Mouse (Mus musculus) MEL (cell line): Measurements from ENCODE around the gene Vmn1r200. TPM values are rescaled to one million over a fixed set of nuclear protein-coding genes. Genes with fewer than 3 reads are reported as not detected.

ENCODE experiments used
- DNase-seq: peaks from one replicate; pipeline ENCODE4 v3.0.0; 2011; ENCODE audit warnings: low read depth, low spot score
- H3K27ac ChIP-seq: 2 replicates; pipeline ENCODE4 v1.5.1; 2012; ENCODE audit warnings: low read depth, mild to moderate bottlenecking, control low read depth, low read length, moderate library complexity; ENCODE audit not compliant: control insufficient read depth
- H3K27me3 ChIP-seq, 2 experiments: fragments of 150-350 bp in 1 of 2; sonication (generic) in 1 of 2; 2 replicates each; pipeline ENCODE4 v1.6.1; 2012; ENCODE audit warnings: low read length in 2 of 2, mild to moderate bottlenecking in 2 of 2, improper control_type of control experiment in 1 of 2, moderate library complexity in 1 of 2; ENCODE audit not compliant: insufficient read depth in 2 of 2, control insufficient read depth in 1 of 2
- H3K36me3 ChIP-seq, 2 experiments: 2 replicates each; pipeline ENCODE4 v1.6.1; 2012 to 2014; ENCODE audit warnings: low read length in 2 of 2, improper control_type of control experiment in 1 of 2, inconsistent platforms in 1 of 2, mild to moderate bottlenecking in 1 of 2; ENCODE audit not compliant: insufficient read depth in 2 of 2, control insufficient read depth in 1 of 2
- H3K4me1 ChIP-seq, 2 experiments: fragments of 150-350 bp in 1 of 2; sonication (generic) in 1 of 2; 2 replicates each; pipeline ENCODE4 v1.6.1; 2012; ENCODE audit warnings: low read length in 2 of 2, improper control_type of control experiment in 1 of 2, mild to moderate bottlenecking in 1 of 2; ENCODE audit not compliant: insufficient read depth in 2 of 2, control insufficient read depth in 1 of 2
- H3K4me3 ChIP-seq, 2 experiments: fragments of 150-350 bp in 1 of 2; sonication (generic) in 1 of 2; 2 replicates each; pipeline ENCODE4 v1.5.1; 2012; ENCODE audit warnings: low read depth in 2 of 2, low read length in 2 of 2, mild to moderate bottlenecking in 2 of 2, moderate library complexity in 2 of 2, control low read depth in 1 of 2, improper control_type of control experiment in 1 of 2; ENCODE audit not compliant: control insufficient read depth in 1 of 2, insufficient read depth in 1 of 2
- H3K79me2 ChIP-seq: 2 replicates; pipeline ENCODE4 v1.6.1; 2012; ENCODE audit warnings: mild to moderate bottlenecking, low read length, moderate library complexity; ENCODE audit not compliant: control insufficient read depth, poor library complexity, insufficient read depth
- H3K9ac ChIP-seq: 2 replicates; pipeline ENCODE4 v1.6.1; 2012; ENCODE audit warnings: low read depth, mild to moderate bottlenecking, control low read depth, low read length, moderate library complexity; ENCODE audit not compliant: control insufficient read depth, poor library complexity, severe bottlenecking
- H3K9me3 ChIP-seq: fragments of 150-350 bp; sonication (generic); replicated peaks from 2 replicates; pipeline ENCODE4 v1.6.1; 2012; ENCODE audit warnings: mild to moderate bottlenecking, low read length, improper control_type of control experiment, moderate library complexity; ENCODE audit not compliant: insufficient read depth
- MAFK ChIP-seq: IDR thresholded peaks from 2 replicates; pipeline ENCODE4 v1.6.1; 2011; ENCODE audit warnings: low read depth, mild to moderate bottlenecking, low read length, improper control_type of control experiment, borderline replicate concordance
- MXI1 ChIP-seq: IDR thresholded peaks from 2 replicates; pipeline ENCODE4 v1.6.1; 2011; ENCODE audit warnings: mild to moderate bottlenecking, low read depth, low read length, improper control_type of control experiment
- MYB ChIP-seq: IDR thresholded peaks from 2 replicates; pipeline ENCODE4 v1.6.1; 2011; ENCODE audit warnings: mild to moderate bottlenecking, low read depth, low read length, improper control_type of control experiment
- TCF12 ChIP-seq: IDR thresholded peaks from 2 replicates; pipeline ENCODE4 v1.6.1; 2014; ENCODE audit warnings: low read depth, mild to moderate bottlenecking, inconsistent platforms, low read length, improper control_type of control experiment, moderate library complexity
- UBTF ChIP-seq: IDR thresholded peaks from 2 replicates; pipeline ENCODE4 v1.6.1; 2012; ENCODE audit warnings: low read depth, mild to moderate bottlenecking, inconsistent platforms, low read length, improper control_type of control experiment, moderate library complexity, borderline replicate concordance; ENCODE audit not compliant: insufficient read depth
- USF2 ChIP-seq, 2 experiments: IDR thresholded peaks; 2 replicates each; pipeline ENCODE4 v1.6.1; 2011 to 2012; ENCODE audit warnings: improper control_type of control experiment in 2 of 2, low read length in 2 of 2, borderline replicate concordance in 1 of 2, inconsistent platforms in 1 of 2, low read depth in 1 of 2, mild to moderate bottlenecking in 1 of 2; ENCODE audit not compliant: insufficient read depth in 1 of 2
- polyA plus RNA-seq, 2 experiments: library from polyadenylated mRNA; stranded (reverse) in 1 of 2; unstranded in 1 of 2; fragments of >175 nt in 1 of 2; fragments of >200 nt in 1 of 2; gene quantifications; 2 replicates each; pipeline versions ENCODE4 v1.2.1 to v1.2.4; 2012; ENCODE audit warnings: low replicate concordance in 2 of 2, low read depth in 1 of 2; ENCODE audit not compliant: insufficient read length in 2 of 2, insufficient read depth in 1 of 2, missing spikeins in 1 of 2
- total RNA-seq: library from RNA; depleted of rRNA; stranded (reverse); fragments of 300-350 nt; gene quantifications from 2 replicates; pipeline ENCODE4 v1.2.3, GENCODE M21; 2012; rRNA removed

Gene Vmn1r200
- total and polyA plus RNA-seq, 3 experiments, result not detected

DNA sequence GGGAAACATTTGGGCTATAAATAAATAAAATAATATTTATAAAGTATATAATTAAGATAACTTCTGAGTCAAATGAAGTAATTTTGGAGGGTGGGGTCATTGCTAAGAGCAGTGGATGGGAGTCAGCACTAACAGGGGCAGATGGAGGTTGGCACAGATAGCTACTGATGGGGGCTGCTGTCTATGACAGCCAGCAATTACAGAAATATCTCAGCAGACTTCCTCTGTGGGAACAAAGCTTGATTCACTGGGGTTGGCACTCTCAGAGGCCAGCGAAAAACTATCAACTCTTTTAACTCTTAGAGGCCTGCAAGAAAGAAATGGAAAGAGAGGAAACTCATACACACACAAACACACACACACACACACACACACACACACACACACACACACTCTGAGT, 12.8 kb downstream of the Vmn1r200 start:
- H3K9ac ChIP-seq, result no peak overlapping the region
- H3K4me3 ChIP-seq, result no peak overlapping the region
- H3K36me3 ChIP-seq, result no peaks in the 10 kb centered on the region
- H3K27ac ChIP-seq, result no peak overlapping the region
- H3K4me1 ChIP-seq, result no peaks in the 10 kb centered on the region
- H3K79me2 ChIP-seq, result no peaks in the 10 kb centered on the region
- TF ChIP-seq USF2 (IDR thresholded peaks at IDR 0.05; ENCODE audit: borderline replicate concordance in 1 of 2, insufficient read depth in 1 of 2, low read depth in 1 of 2, low read length in 2 of 2) (no peak), MXI1 (no peak), UBTF (no peak), MYB (no peak), MAFK (no peak), TCF12 (no peak)
- TF ChIP-seq, all 39 proteins: peak for 0
- Histone ChIP-seq H3K9me3 (no peaks in the 10 kb centered on the region), H3K27me3 (no peaks in the 10 kb centered on the region)
- DNase-seq, result no peak

Other genes starting within 250 kb of the Vmn1r200 start
- gene Vmn1r191, start 206.4 kb upstream of the Vmn1r200 start, total RNA-seq, result not detected in 2 replicates
- not detected for gene Vmn1r191, start 206.4 kb upstream of the Vmn1r200 start, polyA plus RNA-seq
- not detected in 2 replicates for gene Vmn1r192, start 199.2 kb upstream of the Vmn1r200 start, total RNA-seq
- not detected for gene Vmn1r192, start 199.2 kb upstream of the Vmn1r200 start, polyA plus RNA-seq
- gene Vmn1r193, start 167.2 kb upstream of the Vmn1r200 start, total RNA-seq, result not detected in 2 replicates
- not detected for gene Vmn1r193, start 167.2 kb upstream of the Vmn1r200 start, polyA plus RNA-seq
- not detected in 2 replicates for gene Vmn1r194, start 146.2 kb upstream of the Vmn1r200 start, total RNA-seq
- not detected for gene Vmn1r194, start 146.2 kb upstream of the Vmn1r200 start, polyA plus RNA-seq
- gene Vmn1r195, start 119.9 kb upstream of the Vmn1r200 start, total RNA-seq, result not detected in 2 replicates
- not detected for gene Vmn1r195, start 119.9 kb upstream of the Vmn1r200 start, polyA plus RNA-seq
- 0.03 TPM in 1 of 2 replicates, not detected in the other for gene Vmn1r196, start 100.5 kb upstream of the Vmn1r200 start, total RNA-seq
- not detected for gene Vmn1r196, start 100.5 kb upstream of the Vmn1r200 start, polyA plus RNA-seq
- gene Vmn1r197, start 65.8 kb upstream of the Vmn1r200 start, total RNA-seq, result not detected in 2 replicates
- gene Vmn1r197, start 65.8 kb upstream of the Vmn1r200 start, polyA plus RNA-seq, result not detected
- not detected in 2 replicates for gene Vmn1r198, start 40.0 kb upstream of the Vmn1r200 start, total RNA-seq
- gene Vmn1r198, start 40.0 kb upstream of the Vmn1r200 start, polyA plus RNA-seq, result not detected
- not detected in 2 replicates for gene Vmn1r199, start 10.6 kb upstream of the Vmn1r200 start, total RNA-seq
- not detected for gene Vmn1r199, start 10.6 kb upstream of the Vmn1r200 start, polyA plus RNA-seq
- gene Vmn1r201, start 81.5 kb downstream of the Vmn1r200 start, total RNA-seq, result not detected in 2 replicates
- gene Vmn1r201, start 81.5 kb downstream of the Vmn1r200 start, polyA plus RNA-seq, result not detected
- gene Vmn1r202, start 115.0 kb downstream of the Vmn1r200 start, total RNA-seq, result not detected in 2 replicates
- gene Vmn1r202, start 115.0 kb downstream of the Vmn1r200 start, polyA plus RNA-seq, result not detected
- 0.04 TPM in 1 of 2 replicates, not detected in the other for gene Vmn1r203, start 127.7 kb downstream of the Vmn1r200 start, total RNA-seq
- gene Vmn1r203, start 127.7 kb downstream of the Vmn1r200 start, polyA plus RNA-seq, result under 1 TPM in 1 of 2 experiments, not detected in 1; 0.04 TPM
- gene Vmn1r204, start 162.8 kb downstream of the Vmn1r200 start, total RNA-seq, result not detected in 2 replicates
- not detected for gene Vmn1r204, start 162.8 kb downstream of the Vmn1r200 start, polyA plus RNA-seq
- gene Vmn1r205, start 202.6 kb downstream of the Vmn1r200 start, total RNA-seq, result not detected in 2 replicates
- not detected for gene Vmn1r205, start 202.6 kb downstream of the Vmn1r200 start, polyA plus RNA-seq
- gene Vmn1r206, start 233.9 kb downstream of the Vmn1r200 start, total RNA-seq, result not detected in 2 replicates
- under 1 TPM in 1 of 2 experiments, not detected in 1; 0.03 TPM for gene Vmn1r206, start 233.9 kb downstream of the Vmn1r200 start, polyA plus RNA-seq